Mouse (Mus musculus) CH12.LX (cell line): ENCODE data around the gene Map3k6. TPM values are rescaled to one million over a fixed set of nuclear protein-coding genes. Genes with fewer than 3 reads are reported as not detected.

Experiments
- DNase-seq: peaks from one replicate; pipeline ENCODE4 v3.0.0-alpha.2; 2013; ENCODE audit errors: extremely low read depth
- H3K27ac ChIP-seq: 2 replicates; pipeline ENCODE4 v1.5.1; 2012; ENCODE audit warnings: low read depth, mild to moderate bottlenecking, control low read depth, moderate library complexity; ENCODE audit not compliant: insufficient read depth
- H3K27me3 ChIP-seq: replicated peaks from 2 replicates; pipeline ENCODE3; 2012; ENCODE audit warnings: inconsistent platforms
- H3K36me3 ChIP-seq, 2 experiments: replicated peaks in 1 of 2; 2 replicates each; pipeline versions ENCODE3 to v1.6.1; 2012; ENCODE audit warnings: inconsistent platforms in 1 of 2, low read length in 1 of 2, mild to moderate bottlenecking in 1 of 2, mixed read lengths in 1 of 2, moderate library complexity in 1 of 2; ENCODE audit not compliant: control insufficient read depth in 1 of 2, insufficient read depth in 1 of 2
- H3K4me1 ChIP-seq, 2 experiments: 2 replicates each; pipeline ENCODE4 v1.6.1; 2012; ENCODE audit warnings: inconsistent platforms in 1 of 2, moderate library complexity in 1 of 2; ENCODE audit not compliant: insufficient read depth in 2 of 2, control insufficient read depth in 1 of 2
- H3K4me2 ChIP-seq: 2 replicates; pipeline ENCODE4 v1.6.1; 2012; ENCODE audit warnings: low read depth, mild to moderate bottlenecking, control low read depth; ENCODE audit not compliant: poor library complexity, insufficient read depth, severe bottlenecking
- H3K4me3 ChIP-seq, 3 experiments: fragments of 150-350 bp in 1 of 3; sonication (generic) in 1 of 3; replicated peaks in 1 of 3; 2 replicates each; pipeline versions ENCODE3 to v1.5.1; 2011 to 2012; ENCODE audit warnings: low read depth in 2 of 3, low read length in 2 of 3, mild to moderate bottlenecking in 2 of 3, moderate library complexity in 2 of 3, control low read depth in 1 of 3, improper control_type of control experiment in 1 of 3, inconsistent platforms in 1 of 3, mixed read lengths in 1 of 3; ENCODE audit not compliant: poor library complexity in 1 of 3
- H3K79me2 ChIP-seq: replicated peaks from 2 replicates; pipeline ENCODE4 v1.6.1; 2012; ENCODE audit warnings: mild to moderate bottlenecking, moderate library complexity; ENCODE audit not compliant: control insufficient read depth, poor library complexity, insufficient read depth, severe bottlenecking; ENCODE audit errors: extremely low read depth
- H3K9ac ChIP-seq: 2 replicates; pipeline ENCODE4 v1.6.1; 2012; ENCODE audit warnings: low read depth, mild to moderate bottlenecking, control low read depth, moderate library complexity; ENCODE audit not compliant: insufficient read depth
- H3K9me3 ChIP-seq: replicated peaks from 2 replicates; pipeline ENCODE3; 2012; ENCODE audit warnings: low read length, inconsistent platforms, mixed read lengths
- BHLHE40 ChIP-seq: IDR thresholded peaks from 2 replicates; pipeline ENCODE4 v1.6.1; 2011; ENCODE audit warnings: mild to moderate bottlenecking, low read depth, low read length, improper control_type of control experiment
- CHD2 ChIP-seq: IDR thresholded peaks from 2 replicates; pipeline ENCODE4 v1.6.1; 2011; ENCODE audit warnings: low read length, improper control_type of control experiment
- CTCF ChIP-seq, 2 experiments: IDR thresholded peaks in 1 of 2; conservative IDR thresholded peaks in 1 of 2; 2 replicates each; pipeline ENCODE4 v1.5.1; 2011 to 2012; ENCODE audit warnings: low read depth in 2 of 2, low read length in 2 of 2, improper control_type of control experiment in 1 of 2, inconsistent platforms in 1 of 2, mild to moderate bottlenecking in 1 of 2, moderate library complexity in 1 of 2
- EP300 ChIP-seq: IDR thresholded peaks from 2 replicates; pipeline ENCODE4 v1.6.1; 2011; ENCODE audit warnings: low read length, improper control_type of control experiment
- GABPA ChIP-seq: IDR thresholded peaks from 2 replicates; pipeline ENCODE4 v1.6.1; 2012; ENCODE audit warnings: low read depth, low read length, improper control_type of control experiment, inconsistent platforms; ENCODE audit not compliant: insufficient replicate concordance
- IRF4 ChIP-seq: IDR thresholded peaks from 2 replicates; pipeline ENCODE4 v1.6.1; 2014; ENCODE audit warnings: low read depth, mild to moderate bottlenecking, inconsistent platforms, low read length, improper control_type of control experiment
- JUN ChIP-seq: IDR thresholded peaks from 2 replicates; pipeline ENCODE4 v1.6.1; 2011; ENCODE audit warnings: low read depth, mild to moderate bottlenecking, low read length, improper control_type of control experiment, moderate library complexity; ENCODE audit not compliant: insufficient read depth
- JUND ChIP-seq: conservative IDR thresholded peaks from 2 replicates; pipeline ENCODE4 v1.6.1; 2011; ENCODE audit warnings: low read depth, low read length, improper control_type of control experiment
- MAFK ChIP-seq: IDR thresholded peaks from 2 replicates; pipeline ENCODE4 v1.6.1; 2011; ENCODE audit warnings: low read length, improper control_type of control experiment; ENCODE audit not compliant: insufficient replicate concordance
- MAX ChIP-seq: IDR thresholded peaks from 2 replicates; pipeline ENCODE4 v1.6.1; 2011; ENCODE audit warnings: low read length, improper control_type of control experiment
- MAZ ChIP-seq: IDR thresholded peaks from 2 replicates; pipeline ENCODE4 v1.6.1; 2012; ENCODE audit warnings: low read depth, mild to moderate bottlenecking, inconsistent platforms, low read length, improper control_type of control experiment, moderate library complexity
- MEF2A ChIP-seq: IDR thresholded peaks from 2 replicates; pipeline ENCODE4 v1.6.1; 2014; ENCODE audit warnings: low read depth, mild to moderate bottlenecking, inconsistent platforms, low read length, improper control_type of control experiment, borderline replicate concordance
- NELFE ChIP-seq: IDR thresholded peaks from 2 replicates; pipeline ENCODE4 v1.6.1; 2011; ENCODE audit warnings: low read depth, low read length, improper control_type of control experiment
- NRF1 ChIP-seq: IDR thresholded peaks from 2 replicates; pipeline ENCODE4 v1.6.1; 2014; ENCODE audit warnings: low read depth, mild to moderate bottlenecking, inconsistent platforms, low read length, improper control_type of control experiment, moderate library complexity
- POLR2A ChIP-seq: IDR thresholded peaks from 2 replicates; pipeline ENCODE4 v1.6.1; 2011; ENCODE audit warnings: low read depth, mild to moderate bottlenecking, improper control_type of control experiment, low read length
- RAD21 ChIP-seq: IDR thresholded peaks from 2 replicates; pipeline ENCODE4 v1.6.1; 2011; ENCODE audit warnings: low read depth, mild to moderate bottlenecking, low read length, improper control_type of control experiment, moderate library complexity
- RCOR1 ChIP-seq: conservative IDR thresholded peaks from 2 replicates; pipeline ENCODE4 v1.6.1; 2012; ENCODE audit warnings: low read depth, mild to moderate bottlenecking, inconsistent platforms, low read length, improper control_type of control experiment
- SIN3A ChIP-seq: IDR thresholded peaks from 2 replicates; pipeline ENCODE4 v1.6.1; 2012; ENCODE audit warnings: low read length, improper control_type of control experiment, inconsistent platforms
- SMC3 ChIP-seq: IDR thresholded peaks from 2 replicates; pipeline ENCODE4 v1.6.1; 2011; ENCODE audit warnings: low read depth, low read length, improper control_type of control experiment
- TCF12 ChIP-seq: IDR thresholded peaks from 2 replicates; pipeline ENCODE4 v1.6.1; 2014; ENCODE audit warnings: low read depth, mild to moderate bottlenecking, inconsistent platforms, low read length, improper control_type of control experiment
- UBTF ChIP-seq: IDR thresholded peaks from 2 replicates; pipeline ENCODE4 v1.6.1; 2012; ENCODE audit warnings: low read depth, mild to moderate bottlenecking, inconsistent platforms, low read length, improper control_type of control experiment, moderate library complexity
- USF1 ChIP-seq: IDR thresholded peaks from 2 replicates; pipeline ENCODE4 v1.6.1; 2014; ENCODE audit warnings: low read depth, mild to moderate bottlenecking, inconsistent platforms, low read length, improper control_type of control experiment
- USF2 ChIP-seq: conservative IDR thresholded peaks from 2 replicates; pipeline ENCODE4 v1.6.1; 2011; ENCODE audit warnings: low read depth, low read length, improper control_type of control experiment
- ZC3H11A ChIP-seq: IDR thresholded peaks from 2 replicates; pipeline ENCODE4 v1.6.1; 2012; ENCODE audit warnings: low read depth, mild to moderate bottlenecking, inconsistent platforms, low read length, improper control_type of control experiment
- ZKSCAN1 ChIP-seq: IDR thresholded peaks from 2 replicates; pipeline ENCODE4 v1.6.1; 2012; ENCODE audit warnings: low read depth, inconsistent platforms, low read length, improper control_type of control experiment, borderline replicate concordance
- ZMIZ1 ChIP-seq: IDR thresholded peaks from 2 replicates; pipeline ENCODE4 v1.6.1; 2012; ENCODE audit warnings: low read depth, mild to moderate bottlenecking, inconsistent platforms, low read length, improper control_type of control experiment
- dilution Hi-C: fragments of 300-500 bp; cut with MboI; formaldehyde crosslinking; loops from 2 replicates; pipeline ENCODE4 v1.14.3; 2020; ENCODE audit warnings: low sequenced_read_pairs; ENCODE audit not compliant: extremely low pct_unique_long_range_greater_than_20kb, extremely low pct_ligation_motif_present
- in situ Hi-C: fragments of 300-500 bp; cut with MboI; formaldehyde crosslinking; loops from 3 replicates; pipeline ENCODE4 v1.14.3; 2019; ENCODE audit warnings: low sequenced_read_pairs, low pct_ligation_motif_present, low pct_unique_long_range_greater_than_20kb, mixed read lengths
- polyA plus RNA-seq: library from polyadenylated mRNA; unstranded; fragments of >175 nt; gene quantifications from 2 replicates; pipeline ENCODE4 v1.2.1, GENCODE M21; 2012; ENCODE audit warnings: low read depth; ENCODE audit not compliant: insufficient read length
- total RNA-seq, 2 experiments: library from RNA; depleted of rRNA; stranded (reverse); fragments of 300-350 nt in 1 of 2; fragments of >200 nt in 1 of 2; gene quantifications; 2 replicates each; pipeline ENCODE4 v1.2.3; 2012 to 2014

Map3k6 gene
- total and polyA plus RNA-seq, 3 experiments: 0.21 TPM; not detected in 2

DNA sequence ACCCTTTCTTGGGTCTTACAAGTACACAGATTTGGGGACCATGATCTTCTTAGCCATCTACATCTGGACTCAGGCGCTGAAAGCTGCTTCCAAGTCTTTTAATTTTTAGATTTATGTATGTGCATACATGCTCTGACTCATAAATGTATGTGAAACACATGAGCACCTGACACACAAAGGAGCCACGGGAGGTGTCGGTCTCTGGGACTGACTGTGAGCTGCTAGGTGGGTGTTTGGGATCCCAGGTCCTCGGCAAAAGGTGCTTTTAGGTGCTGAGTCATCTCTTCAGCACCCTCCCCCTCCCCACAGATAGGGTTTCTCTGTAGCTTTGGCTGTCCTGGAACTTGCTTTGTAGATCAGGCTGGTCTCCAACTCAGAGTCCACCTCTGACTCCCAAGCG, 23.1 kb downstream of the Map3k6 start:
- peaks cover 37 to 71% of the 10 kb centered on the region in 2 experiments for H3K36me3 ChIP-seq
- no peak overlapping the region for H3K9ac ChIP-seq
- in situ Hi-C loops: loop anchor here (5.0 kb wide), 1 partner anchor 39 kb away; no protein-coding TSS in a partner anchor
- dilution Hi-C loops: no loop called here
- H3K9me3 ChIP-seq: no peaks in the 10 kb centered on the region
- H3K4me3 ChIP-seq: no peak overlapping the region
- no peaks in the 10 kb centered on the region for H3K27me3 ChIP-seq
- DNase-seq: no peak
- H3K79me2 ChIP-seq: no peaks in the 10 kb centered on the region
- H3K4me2 ChIP-seq: no peak overlapping the region
- TF ChIP-seq NRF1 (no peak), UBTF (no peak), NELFE (no peak), USF1 (no peak), IRF4 (no peak), MAZ (no peak), USF2 (no peak), MAFK (no peak), SIN3A (no peak), MAX (no peak), ZKSCAN1 (no peak), MEF2A (no peak), CTCF (conservative IDR thresholded peaks at IDR 0.05 in 1 of 2, IDR thresholded peaks at IDR 0.05 in 1 of 2; ENCODE audit: low read depth in 2 of 2, low read length in 2 of 2) (no peak), ZMIZ1 (no peak), RAD21 (no peak), CHD2 (no peak), POLR2A (no peak), RCOR1 (no peak), EP300 (no peak), ZC3H11A (no peak)
- peaks cover 15 to 68% of the 10 kb centered on the region in 2 experiments for H3K4me1 ChIP-seq
- H3K27ac ChIP-seq: 0 out of 2 replicates have a peak overlapping the region, but pooled peaks have one; percentile 13

DNA sequence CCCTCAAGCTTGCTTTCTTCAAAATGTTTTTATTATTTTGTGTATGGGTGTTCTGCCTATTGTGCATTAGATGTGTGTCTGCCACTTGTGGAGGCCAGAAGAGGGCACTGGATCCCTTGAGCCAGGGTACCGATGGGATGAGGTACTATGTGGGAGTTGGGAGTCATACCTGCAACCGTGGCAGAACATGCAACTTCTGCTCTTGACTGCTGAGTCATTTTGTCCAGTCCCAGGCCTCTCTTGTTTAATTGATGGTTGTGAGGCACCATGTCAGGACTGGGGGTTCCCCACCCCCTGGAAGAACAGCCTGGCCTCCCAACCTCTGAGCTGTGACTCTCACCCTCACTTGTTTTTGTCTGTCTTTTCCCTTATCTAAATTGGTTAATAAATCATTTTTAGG, 23.9 kb downstream of the Map3k6 start:
- Histone ChIP-seq H3K36me3 (peaks cover 45 to 72% of the 10 kb centered on the region in 2 experiments), H3K9me3 (no peaks in the 10 kb centered on the region), H3K4me1 (peaks cover 19 to 76% of the 10 kb centered on the region in 2 experiments), H3K27ac (peak overlapping the region; percentile 41; the same call in 1 of the 2 replicates), H3K4me2 (no peak overlapping the region), H3K79me2 (peaks cover under 1% of the 10 kb centered on the region; the same call in 1 of the 2 replicates), H3K27me3 (no peaks in the 10 kb centered on the region), H3K4me3 (no peak overlapping the region), H3K9ac (no peak overlapping the region)
- TF ChIP-seq JUND (peak; percentile 60), TCF12 (no peak), CTCF (conservative IDR thresholded peaks at IDR 0.05 in 1 of 2, IDR thresholded peaks at IDR 0.05 in 1 of 2; ENCODE audit: low read depth in 2 of 2, low read length in 2 of 2) (peak in 1 of 2 experiments; percentile 17; a peak in 2 of 4 replicates), SMC3 (peak; percentile 14; the same call in 1 of the 2 replicates), GABPA (no peak), BHLHE40 (no peak), RAD21 (0 out of 2 replicates have a peak, but pooled peaks have one; percentile 5), JUN (peak; percentile 38; the same call in 1 of the 2 replicates), IRF4 (peak; percentile 69)
- dilution Hi-C loops (no loop called here), in situ Hi-C loops (loop anchor here (5.0 kb wide), 1 partner anchor 38 kb away; no protein-coding TSS in a partner anchor)
- no peak for DNase-seq
